Mouse (Mus musculus) right cerebral cortex, postnatal 4 days (tissue): Measurements from ENCODE around the gene Egln3.

Experiments
- DNase-seq: peaks from one replicate; pipeline ENCODE4 v3.0.0-alpha.2; 2022

The Egln3 gene

GRCm38 (mm10) chr12:54160279-54160678 lies 43.4 kb downstream of the Egln3 start:
- no peak for DNase-seq

GRCm38 (mm10) chr12:54154771-54155170 lies 48.9 kb downstream of the Egln3 start:
- no peak for DNase-seq

- no peak for DNase-seq
Measured at GRCm38 (mm10) chr12:54146943-54147556, 56.6 kb downstream of the Egln3 start.
